Mouse (Mus musculus) thymus, postnatal 36 days (tissue): ENCODE measurements around the gene Yipf3.

Source experiments
- DNase-seq, 2 experiments: peaks; one replicate each; pipeline ENCODE4 v3.0.0; 2022; ENCODE audit warnings: mixed read lengths in 2 of 2

Gene Yipf3

DNA sequence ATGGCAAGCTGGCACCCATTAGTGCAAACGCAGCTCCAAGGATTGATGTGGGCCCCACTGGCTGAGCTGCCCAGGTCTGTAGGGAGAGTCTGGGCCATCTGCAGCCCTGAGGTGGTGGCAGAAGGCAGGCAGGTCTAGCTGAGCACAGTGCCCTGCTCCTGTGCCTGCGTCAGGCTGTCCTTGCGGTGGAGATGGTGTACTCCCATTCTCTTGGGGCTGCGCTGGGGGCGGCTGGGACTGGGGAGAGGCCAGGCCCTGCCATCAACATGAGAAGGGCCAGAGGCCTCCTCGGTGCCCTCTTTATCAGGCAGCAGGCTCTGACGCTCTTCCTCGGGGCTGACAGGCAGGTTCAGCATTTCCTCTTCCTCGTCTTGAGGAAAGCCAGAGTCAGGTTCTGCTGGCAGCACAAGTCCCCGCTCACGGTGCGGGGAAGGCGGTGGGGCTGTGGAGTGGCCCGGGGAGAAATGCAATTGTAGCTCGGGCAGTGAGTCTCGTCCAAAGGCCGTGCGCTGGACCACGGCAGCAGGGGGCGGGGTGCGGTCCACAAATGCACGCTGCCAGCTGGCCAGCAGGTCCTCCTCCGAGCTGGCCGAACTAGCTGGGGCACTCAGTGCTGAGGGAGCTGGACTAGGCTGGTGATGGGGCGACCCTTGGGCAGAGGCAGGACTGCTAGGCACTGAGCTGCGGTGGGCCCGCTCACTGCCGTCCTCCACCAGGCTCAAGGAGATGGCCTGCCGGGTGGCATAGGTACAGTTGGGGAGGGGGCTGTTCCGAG, 10.6 kb downstream of the Yipf3 start:
- no peak for DNase-seq

DNA sequence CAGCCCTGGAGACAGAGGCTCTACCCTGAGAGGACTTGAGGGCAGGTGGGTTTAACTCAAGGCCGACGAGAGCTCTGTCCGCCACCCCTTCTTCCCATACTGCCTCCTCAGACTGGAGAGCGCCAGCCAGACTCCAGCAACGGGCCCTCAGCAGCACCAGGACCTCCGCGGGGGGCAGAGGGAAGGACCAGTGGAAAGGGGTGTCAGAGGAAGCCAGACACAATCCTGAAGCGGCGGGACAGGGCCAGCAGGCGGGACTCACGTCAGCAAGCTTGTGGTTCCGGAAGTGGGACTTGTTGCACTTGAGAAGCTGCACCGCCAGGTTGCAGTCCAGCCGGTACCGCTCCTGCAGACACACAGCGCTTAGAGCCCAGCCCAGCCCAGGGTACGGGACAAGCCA, 11.8 kb downstream of the Yipf3 start:
- no peak for DNase-seq

DNA sequence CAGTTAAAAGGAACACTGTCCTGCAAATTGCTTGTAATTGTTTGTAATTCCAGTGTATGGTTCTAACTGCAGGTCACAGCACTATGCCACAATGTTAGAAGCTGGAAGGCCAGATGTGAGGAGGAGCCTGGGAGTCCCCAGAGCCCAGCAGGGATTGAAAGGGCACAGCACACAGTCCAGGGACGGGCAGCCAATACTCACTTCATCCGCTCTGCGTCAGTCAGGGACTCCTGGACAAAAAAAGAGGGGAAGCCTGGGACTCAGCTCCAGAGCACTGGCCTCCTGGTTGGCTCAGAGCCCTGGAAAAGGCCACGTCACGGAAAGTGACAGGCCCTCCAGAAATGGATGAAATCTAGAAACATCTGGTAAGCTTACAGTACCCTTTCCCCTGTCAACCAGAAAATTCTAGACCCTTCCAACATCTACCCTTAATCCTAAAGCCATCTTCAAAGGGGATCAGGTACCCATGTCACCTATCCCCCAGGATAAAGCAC, 14.4 kb downstream of the Yipf3 start:
- DNase-seq, result no peak

DNA sequence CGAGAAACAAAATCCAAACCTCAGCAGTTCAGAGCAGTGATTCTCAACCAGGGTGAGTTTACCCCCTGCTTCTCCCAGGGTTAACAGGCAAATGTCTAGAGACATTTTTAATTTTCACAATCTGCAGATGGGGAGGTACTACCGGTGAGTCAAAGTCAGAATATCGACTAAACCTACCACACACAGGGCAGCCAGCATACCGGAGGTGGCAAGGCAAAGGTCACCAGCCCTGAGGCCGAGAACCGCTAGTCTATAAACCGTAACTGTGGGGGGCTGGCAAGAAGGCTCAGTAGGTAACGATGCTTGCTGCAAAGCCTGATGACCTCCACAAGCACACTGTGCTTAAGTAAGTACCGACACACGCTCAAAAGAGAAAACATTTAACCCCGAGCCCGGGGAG, 17.6 kb downstream of the Yipf3 start:
- DNase-seq, result no peak

DNA sequence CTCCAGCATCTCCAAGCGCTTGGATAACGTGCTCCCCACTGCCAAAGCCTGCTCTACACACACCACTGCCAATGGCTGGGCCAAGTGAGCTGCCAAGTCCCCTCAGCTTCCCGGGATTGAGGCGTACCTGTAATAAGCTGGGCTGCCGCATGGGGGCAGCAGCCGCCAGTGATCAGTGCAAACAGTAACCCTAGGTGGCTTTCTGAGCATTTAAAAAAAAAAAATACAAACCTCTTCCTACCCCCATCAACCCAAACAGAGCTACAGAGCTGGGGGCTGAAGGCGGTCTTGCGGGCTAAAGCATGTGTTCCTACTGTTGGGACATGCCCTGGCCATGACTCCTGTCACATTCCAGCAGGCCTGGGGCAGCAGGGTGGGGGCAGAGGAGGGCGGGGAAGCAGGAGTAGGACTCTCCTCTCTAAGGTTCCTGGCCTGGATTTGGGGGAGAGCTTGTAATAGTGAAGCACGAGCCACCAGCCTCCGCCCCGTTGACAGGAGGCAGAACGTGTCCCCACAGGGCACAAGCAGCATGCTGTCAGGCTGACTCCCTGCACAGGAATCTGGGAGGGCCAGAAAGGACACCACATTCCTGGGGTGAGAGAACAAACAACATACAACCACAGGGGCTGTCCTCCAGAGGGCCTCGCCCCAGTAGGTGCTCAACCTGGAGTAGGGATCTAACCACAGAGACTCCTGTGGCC, 18.2 kb downstream of the Yipf3 start:
- peak; percentile 73 for DNase-seq

DNA sequence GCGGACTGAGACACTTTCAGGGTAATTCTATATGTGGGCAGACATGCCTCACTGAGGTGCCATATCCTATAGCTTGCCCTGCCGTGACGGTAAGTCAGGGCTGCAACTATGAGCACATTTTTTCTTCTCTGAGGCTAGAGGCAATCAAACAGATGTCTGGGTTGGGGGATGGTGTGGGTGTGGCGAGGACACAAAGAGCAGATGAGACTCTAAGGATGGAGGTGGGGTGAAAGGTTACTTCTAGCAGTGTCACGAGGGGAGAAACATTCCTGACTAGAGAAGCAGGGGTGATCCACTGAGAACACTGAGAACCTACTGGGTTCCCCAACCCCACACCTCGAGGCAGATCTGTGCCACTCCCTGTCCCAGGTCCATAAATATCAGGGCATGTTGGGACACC, 19.1 kb downstream of the Yipf3 start:
- DNase-seq, result no peak

DNA sequence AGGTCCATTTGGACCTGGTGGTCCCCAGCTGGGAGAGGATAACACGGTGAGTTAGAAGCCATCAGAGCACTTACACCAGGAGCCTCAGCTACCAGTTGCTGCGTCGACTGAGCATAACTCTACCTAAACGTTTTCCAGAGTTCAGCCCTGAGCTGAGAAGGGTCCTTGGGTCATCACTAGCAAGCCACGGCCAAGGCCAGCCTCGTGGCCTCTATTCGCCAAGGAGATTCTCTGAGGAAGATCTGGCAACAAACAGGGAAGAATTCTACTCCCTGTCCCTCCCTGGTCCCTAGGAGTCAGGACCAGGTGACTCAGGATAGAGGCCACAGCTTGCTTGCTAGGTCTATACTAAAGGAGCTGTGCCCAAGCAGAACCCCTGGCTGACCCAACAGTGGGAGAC, 19.6 kb downstream of the Yipf3 start:
- DNase-seq, result no peak

DNA sequence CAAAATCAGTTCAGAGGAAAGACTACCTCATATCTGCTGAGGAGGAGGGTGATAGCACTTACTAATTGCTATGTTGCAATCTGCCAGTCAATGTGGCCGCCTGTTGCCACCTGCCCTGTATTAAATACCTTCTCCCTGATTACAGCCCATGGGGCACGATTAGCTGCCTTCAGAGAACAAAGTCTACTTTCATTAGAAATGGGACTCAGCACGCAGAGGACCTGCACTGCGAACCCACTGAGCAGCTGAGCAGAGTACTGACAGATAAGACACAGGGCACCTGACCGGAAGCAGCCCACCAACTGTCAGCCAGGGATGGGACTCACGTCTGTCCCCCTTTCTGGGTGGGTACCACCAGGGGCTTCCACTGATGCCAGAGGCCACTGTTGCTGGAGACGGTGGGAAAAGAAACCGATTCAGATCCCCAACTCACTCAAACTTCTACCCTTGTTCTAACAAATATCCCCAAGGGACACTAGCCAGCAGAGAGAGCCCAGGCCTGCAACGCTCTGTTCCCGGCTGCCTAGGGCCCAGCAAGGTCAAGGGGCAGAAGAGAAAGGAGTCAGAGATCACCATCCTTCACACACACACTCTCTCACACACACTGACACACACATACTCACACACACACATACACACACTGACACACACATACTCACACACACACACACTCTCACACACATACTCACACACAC, 20.3 kb downstream of the Yipf3 start:
- DNase-seq, result no peak

DNA sequence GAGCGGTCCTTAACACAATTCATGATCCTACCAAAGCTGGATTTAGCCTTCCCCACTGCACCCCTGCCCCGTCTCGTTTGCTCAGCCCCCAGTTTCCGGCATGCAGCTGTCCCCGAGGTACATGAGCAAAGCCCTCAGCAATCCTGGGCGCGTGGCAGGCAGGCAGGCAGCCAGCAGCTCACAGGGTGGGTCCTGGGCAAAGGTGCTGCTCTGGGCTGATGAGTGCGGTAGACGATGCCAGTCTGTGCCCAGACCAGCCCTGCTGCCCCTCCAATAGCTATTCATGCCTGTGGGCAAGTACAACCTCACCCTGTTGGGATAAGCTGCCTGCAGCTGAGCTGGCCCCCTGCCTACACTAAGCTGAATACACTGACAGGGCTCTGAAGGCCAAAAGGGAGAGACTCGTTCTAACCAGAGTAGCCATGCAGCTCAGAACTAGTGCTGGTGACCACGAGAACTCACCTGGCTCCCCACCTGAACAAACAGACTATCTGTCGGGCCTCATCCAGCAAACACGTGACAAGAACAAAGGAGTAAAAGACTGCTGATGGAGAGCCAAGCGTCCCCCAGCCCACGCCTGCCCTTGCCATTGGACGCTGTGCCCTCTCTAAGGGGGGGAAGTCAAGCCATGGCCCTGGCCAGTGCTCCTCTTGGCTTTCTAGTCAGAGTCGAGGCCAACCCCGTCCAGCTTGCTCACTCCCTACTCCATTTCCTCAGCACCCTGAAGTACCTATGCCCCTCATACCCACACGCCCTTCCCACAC, 22.1 kb downstream of the Yipf3 start:
- no peak for DNase-seq

DNA sequence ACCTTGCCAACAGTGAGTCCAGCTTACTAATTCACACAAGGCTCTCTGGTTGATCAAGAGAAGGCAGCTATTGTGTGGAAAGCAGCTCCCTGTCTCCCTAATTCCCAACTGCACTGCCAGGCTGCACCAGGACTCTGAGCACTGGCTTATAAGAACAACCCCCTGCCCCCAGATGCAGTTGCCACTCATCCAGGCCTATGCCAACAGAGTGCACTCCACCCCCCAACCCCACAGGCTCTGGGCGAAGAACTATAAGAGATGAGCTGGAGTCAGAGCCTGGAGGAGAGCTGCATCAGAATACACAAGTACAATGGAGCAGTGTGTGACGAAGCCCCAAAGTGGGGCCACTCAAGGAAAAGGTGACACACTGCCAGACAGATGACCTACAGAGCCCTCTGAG, 24.2 kb downstream of the Yipf3 start:
- no peak for DNase-seq

DNA sequence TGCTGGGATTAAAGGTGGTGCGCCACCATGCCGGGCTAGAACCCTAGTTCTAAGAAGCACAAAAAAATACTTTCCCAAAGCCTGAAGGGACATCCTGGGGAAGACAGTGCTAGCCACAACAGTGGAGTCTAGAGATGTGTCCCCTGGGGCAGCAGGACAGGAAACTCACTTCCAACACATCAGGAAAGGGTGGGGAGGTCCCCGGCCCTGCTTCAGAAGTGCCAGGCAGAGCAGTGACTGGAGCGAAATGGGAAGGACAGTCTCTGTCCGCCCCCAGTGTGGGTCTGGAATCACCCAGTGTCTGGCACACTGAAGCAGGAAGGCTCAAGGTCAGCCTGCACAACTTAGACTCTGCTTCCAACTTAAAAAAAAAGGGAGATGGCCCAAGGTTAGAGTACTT, 24.8 kb downstream of the Yipf3 start:
- no peak for DNase-seq

DNA sequence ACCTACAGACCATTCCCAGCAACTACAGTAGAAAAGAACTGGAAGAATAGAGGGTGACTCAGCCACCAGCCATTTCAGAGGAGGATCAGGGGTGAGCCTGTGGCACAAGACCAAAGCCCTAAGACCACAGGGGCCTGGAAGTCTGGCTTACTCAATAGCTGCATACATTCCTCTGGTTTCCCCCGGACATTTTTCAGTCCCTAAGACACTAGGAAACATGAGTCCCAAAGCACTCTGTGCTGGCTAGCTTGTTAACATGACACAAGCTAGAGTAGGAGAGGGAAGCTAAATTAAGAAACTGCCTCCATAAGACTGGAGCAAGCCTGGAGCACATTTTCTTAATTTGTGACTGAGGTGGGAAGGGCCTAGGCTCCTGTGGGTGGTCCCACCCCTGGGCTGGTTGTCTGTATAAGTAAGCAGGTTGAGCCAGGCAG, 25.9 kb downstream of the Yipf3 start:
- no peak for DNase-seq

DNA sequence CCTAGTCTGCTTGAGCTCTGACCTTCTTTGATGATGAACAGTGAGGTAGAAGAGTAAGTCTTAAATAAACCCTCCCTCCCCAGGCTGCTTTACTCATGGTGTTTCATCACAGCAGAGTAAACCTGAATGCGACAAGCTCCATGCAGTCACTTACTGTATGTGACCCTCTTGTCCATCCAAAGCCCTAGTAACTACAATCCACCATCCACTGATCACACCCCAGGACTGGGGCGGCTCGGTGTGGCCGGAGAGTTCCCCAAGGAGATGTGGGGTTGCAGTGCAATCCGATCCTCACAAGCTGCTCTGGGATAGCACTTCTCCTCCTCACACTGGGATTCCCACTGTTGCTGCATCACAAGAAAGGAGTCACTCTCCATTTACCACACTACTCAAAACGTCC, 26.6 kb downstream of the Yipf3 start:
- DNase-seq, result no peak

DNA sequence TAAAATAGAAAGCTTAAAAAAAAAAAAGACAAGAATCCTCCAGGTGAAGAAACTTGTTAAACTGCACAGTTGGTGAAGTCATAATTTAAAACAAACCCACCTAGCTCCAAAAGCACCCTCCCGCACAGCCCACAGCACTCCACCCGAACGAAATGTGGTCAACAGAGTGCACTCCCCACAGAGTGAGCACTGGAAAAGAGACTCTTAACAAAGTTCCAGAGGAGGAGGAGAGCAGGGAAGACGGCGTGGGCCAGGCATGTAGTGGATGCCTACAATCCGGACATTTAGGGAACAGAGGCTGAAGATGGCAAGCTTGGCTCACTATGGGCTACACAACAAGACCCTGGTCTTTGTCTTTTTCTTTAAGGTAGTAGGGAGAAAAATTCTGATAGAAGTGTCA, 27.2 kb downstream of the Yipf3 start:
- DNase-seq, result no peak

DNA sequence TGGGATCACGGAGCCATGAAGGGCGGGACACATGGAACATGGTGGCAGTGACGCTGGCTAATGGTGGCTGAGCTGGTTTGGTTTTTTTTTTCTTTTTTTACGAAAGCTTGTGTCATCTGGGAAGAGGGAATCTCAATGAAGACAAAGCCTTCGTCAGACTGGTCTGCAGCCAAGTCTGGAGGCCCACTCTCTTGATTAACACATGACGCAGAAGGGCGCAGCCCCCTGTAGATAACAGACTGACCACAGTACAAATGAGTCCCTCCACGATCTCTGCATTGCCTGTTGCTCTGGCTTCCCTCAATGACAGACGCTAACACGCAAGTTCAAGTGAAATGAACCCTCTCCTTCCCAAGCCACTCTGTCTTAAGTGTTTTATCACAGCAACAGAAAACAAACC, 27.6 kb downstream of the Yipf3 start:
- DNase-seq, result no peak

DNA sequence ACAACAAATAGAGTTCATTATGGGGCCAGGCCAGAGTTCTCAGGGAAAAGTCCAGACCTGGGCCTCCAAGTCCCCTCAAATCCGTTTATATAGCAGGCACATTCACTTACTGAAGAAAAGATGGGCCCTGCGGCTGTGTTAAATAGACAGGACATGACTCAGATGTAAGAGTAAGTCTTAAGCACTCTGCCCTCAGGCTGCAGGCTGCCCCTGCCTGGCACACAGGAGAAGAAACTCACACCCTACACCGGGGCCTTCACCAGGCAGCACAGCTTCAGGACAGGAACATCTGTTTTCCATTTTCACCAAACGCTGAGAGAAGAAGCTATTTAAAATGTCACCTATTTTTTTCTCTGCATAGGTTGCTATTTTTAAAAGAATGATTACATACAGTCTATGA, 29.7 kb downstream of the Yipf3 start:
- no peak for DNase-seq

DNA sequence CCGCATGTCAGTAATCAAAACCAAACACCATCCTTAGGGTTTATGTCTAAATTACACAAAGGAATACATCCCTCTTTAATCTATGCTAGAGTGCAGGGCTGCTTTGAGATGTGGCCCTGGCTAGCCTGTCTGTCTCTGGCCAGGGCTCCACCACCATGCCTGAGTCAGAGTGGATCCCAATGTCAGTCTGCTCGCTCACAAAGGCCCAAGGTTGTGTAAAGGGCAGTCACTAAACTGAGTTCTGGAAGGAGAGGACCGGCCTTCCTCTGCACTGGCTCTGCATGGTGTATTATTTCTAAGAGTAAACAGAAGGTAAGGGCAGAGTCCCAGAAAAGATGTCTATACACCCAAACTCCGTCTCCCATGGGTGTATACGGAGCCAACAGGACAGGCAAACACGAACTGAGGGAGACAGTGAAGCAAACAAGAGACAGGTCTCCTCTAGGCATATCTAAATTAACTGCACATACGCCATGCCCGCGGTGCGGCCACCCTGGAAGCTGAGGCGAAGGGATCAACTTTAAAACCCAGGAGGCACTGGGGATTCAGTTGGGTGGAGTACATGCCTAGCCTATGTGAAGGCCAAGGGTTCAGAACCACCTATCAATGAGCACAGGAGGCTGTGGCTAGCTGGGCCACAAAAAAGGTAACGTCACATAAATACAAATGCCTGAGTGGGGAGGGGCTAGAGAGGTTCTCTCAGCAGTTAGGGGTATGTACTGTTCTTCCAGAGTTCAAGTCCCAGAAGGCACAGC, 30.3 kb downstream of the Yipf3 start:
- no peak for DNase-seq

DNA sequence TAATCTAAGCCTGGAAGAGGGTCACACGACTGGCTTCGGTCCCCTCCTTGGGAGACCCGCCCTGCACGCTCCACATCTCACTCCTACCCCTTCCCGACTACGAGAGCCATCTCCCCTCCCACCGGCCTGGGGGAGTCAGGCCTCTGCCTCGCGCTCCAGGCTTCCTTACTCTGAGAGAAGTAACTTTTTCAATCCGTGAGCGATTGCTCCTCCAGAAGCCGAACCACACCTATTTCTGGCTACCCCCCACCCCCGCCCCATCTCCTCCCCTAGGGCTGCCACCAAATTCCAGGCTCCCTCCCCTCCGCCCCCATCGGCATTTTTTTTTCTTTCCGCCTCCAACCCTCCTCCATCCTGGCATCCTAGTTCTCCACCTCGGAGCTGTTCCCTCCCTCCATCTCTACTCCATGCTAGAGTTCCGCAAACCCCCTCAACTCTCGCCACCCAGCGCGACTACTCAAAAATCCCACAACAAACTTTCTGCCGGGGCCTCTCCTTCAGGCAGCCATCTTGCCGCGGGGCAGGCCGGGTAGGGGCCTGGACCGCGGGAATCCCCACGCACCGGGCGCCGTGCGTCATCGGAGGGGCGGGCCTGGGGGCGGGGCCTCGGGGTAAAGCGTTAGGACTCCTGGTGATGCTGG, 34.7 kb downstream of the Yipf3 start, which contains the start of gene Tjap1:
Gene Tjap1, minus strand, starts transcription at position 544 of the 641 bp plus-strand sequence.
- peak; percentile 79 to 82 for DNase-seq

DNA sequence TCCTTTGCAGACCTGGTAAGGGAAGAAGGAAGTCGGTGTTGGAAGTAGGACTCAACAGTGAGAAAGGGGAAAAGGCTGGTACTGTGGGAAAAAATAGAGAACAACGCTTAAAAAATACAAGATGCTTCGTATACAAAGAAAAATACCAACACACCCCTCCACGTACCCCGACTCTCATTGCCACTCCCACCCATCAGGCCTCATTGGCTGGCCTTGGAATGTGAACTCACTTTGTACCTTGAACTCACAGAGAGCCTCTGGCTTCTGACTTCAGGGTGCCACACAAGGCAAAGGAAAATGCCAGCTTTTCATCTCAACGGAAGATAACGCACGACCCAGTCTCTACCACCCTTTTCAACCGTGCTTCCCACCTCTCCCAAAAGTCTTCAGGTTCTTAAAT, 35.3 kb downstream of the Yipf3 start:
- DNase-seq, result no peak

DNA sequence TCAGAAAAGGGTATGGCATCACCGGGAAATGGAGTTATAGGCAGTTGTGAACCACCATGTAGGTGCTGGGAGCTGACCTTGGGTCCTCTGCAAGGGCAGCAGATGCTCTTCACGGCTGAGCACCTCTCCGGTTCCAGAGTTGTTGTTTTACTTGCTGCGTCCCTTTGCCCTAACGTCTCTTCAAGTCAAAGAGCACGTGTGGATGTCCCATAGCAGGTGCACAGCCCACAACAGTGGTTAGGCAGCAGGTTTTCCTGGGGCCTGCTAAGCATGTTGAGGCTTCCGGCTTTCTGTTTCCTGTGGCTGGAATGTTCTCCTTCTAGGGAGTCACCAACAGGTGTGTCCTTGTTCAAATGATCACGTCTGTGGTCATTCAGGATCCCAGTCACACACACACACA, 36.0 kb downstream of the Yipf3 start:
- peak; percentile 38 to 65 for DNase-seq

DNA sequence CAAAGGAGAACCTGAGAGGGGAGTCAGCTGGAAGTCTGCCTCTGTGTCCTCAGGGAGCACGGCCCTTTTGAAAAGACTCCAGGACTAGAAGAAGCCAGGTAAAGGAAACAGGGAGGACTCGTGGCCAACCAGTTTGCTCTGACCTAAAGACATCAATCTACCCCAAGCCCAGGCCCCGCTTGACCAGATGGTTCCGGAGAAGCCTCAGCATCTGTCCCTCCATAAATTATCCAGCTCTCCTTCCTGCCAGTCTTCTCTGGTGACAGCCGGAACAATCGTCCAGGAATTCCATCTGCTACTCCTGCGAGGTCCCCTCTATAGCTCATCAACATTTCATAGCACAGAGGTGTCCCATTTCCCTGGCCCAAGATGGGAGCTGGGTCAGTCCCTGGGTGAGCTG, 36.8 kb downstream of the Yipf3 start:
- no peak for DNase-seq

DNA sequence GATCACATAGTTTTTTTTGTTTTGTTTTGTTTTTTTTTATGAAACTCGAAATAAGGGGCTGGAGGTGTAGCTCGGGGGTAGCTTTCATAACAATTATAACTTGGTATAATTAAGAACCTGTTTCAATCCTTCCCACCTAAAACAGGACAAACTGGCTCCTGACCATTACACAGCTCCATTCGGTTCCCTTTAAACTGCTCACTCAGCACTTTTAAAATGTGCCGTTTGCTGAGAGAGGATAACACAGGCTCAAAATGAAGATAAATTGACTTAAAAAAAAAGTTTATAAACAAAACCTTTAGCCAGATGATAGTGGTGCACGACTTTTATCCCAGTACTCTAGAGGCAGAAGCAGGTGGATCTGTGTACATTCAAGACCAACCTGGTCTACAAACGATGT, 37.5 kb downstream of the Yipf3 start:
- DNase-seq, result no peak
